Mouse (Mus musculus) bone marrow macrophage, adult 2 months (primary cell): ENCODE measurements around the gene Ddx49. TPM values are rescaled to one million over a fixed set of nuclear protein-coding genes. Genes with fewer than 3 reads are reported as not detected.
A peak's percentile ranks its signal among the peaks of the same experiment; 100 is the strongest.

Source experiments
- H3K27ac ChIP-seq: 2 replicates; pipeline ENCODE4 v1.5.1; 2012; ENCODE audit warnings: low read depth, low read length; ENCODE audit not compliant: insufficient read depth
- H3K4me1 ChIP-seq: 2 replicates; pipeline ENCODE4 v1.6.1; 2012; ENCODE audit warnings: low read length; ENCODE audit not compliant: control insufficient read depth, insufficient read depth
- H3K4me3 ChIP-seq: 2 replicates; pipeline ENCODE4 v1.5.1; 2012; ENCODE audit warnings: mild to moderate bottlenecking, low read length, moderate library complexity; ENCODE audit not compliant: insufficient read depth
- CTCF ChIP-seq: IDR thresholded peaks from 2 replicates; pipeline ENCODE4 v1.5.1; 2012; ENCODE audit warnings: low read depth, mild to moderate bottlenecking, low read length, moderate library complexity
- POLR2A ChIP-seq: IDR thresholded peaks from 2 replicates; pipeline ENCODE4 v1.6.1; 2012; ENCODE audit warnings: mild to moderate bottlenecking, low read depth, low read length, borderline replicate concordance
- polyA plus RNA-seq: library from polyadenylated mRNA; stranded (reverse); fragments of >200 nt; gene quantifications from 2 replicates; pipeline ENCODE4 v1.2.4, GENCODE M21; 2012; ENCODE audit not compliant: missing spikeins, insufficient read depth, insufficient read length

Gene Ddx49
- polyA plus RNA-seq, 1 experiment = 24.3 TPM

DNA sequence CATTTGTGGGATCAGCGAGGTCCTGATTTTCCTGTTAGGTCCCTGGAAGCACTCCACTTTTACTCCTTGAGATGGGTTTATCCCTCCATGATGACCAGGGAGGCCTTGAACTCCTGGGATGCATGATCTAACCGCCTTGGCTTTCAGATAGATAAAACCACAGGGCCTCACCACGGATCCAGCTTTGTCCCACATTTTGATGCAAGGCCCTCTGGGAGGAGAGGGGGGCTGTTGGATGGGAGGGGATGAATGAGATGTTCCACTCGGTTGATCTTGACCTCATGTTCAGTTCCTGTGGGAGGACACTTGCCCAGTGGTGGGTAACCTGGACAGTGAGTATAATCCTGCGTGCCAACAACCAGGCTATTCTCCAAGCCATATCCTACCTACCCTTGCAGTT is 17.9 kb downstream of the Ddx49 start:
- H3K4me1 ChIP-seq = peaks cover 8% of the 10 kb centered on the region
- no peak overlapping the region for H3K4me3 ChIP-seq
- H3K27ac ChIP-seq = no peak overlapping the region
- no peak for TF ChIP-seq CTCF
- no peak for TF ChIP-seq POLR2A

DNA sequence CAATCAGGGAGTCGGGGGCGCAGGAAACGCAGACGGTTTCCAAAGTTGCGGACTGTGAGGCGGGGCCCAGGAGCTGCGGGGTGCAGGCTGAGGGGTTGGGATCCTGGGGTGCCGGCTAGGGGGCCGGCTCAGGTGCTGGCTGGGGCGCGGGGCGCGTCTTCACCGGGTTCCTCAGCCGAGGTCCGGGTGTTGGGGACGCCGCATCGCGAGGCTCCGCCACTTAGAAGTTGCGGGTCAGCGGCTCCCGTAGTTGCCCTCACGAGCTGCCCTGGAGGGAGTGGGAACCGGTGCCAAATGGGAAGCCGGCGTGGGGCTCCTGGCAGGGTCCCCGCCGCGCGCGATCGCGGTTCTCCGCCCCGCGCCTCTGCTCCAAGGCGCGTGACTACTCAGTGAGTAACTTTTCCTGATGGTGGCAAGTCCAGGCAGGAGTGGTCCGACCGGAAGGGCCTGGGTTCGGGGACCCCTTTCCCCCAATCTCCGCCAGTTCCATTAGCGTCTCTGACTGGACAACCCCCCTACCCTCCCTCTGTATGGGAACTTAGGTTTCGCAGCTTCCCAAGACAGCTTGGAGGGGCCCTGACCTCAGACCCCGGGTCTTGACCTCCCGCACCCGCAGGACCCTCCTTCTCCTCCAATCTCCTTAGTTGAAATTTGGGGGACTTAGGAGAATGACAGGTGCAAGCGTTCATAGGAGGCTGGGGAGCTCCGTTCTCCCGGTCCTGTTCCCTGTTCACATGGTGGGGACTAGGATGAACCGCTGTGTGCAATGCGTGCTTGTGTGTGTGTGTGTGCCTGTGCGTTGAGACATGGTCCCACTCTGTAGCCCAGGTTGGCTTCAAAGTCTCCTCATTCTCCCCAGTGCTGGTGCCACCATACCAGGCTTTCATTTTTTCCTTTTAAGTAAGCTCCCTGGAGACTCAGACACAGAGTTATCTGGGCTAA is 18.9 kb downstream of the Ddx49 start:
- Histone ChIP-seq H3K4me3 (peak overlapping the region; percentile 83), H3K4me1 (peaks cover 12% of the 10 kb centered on the region), H3K27ac (peak overlapping the region; percentile 8; the same call in 1 of the 2 replicates)
- TF ChIP-seq POLR2A = no peak
- no peak for TF ChIP-seq CTCF

DNA sequence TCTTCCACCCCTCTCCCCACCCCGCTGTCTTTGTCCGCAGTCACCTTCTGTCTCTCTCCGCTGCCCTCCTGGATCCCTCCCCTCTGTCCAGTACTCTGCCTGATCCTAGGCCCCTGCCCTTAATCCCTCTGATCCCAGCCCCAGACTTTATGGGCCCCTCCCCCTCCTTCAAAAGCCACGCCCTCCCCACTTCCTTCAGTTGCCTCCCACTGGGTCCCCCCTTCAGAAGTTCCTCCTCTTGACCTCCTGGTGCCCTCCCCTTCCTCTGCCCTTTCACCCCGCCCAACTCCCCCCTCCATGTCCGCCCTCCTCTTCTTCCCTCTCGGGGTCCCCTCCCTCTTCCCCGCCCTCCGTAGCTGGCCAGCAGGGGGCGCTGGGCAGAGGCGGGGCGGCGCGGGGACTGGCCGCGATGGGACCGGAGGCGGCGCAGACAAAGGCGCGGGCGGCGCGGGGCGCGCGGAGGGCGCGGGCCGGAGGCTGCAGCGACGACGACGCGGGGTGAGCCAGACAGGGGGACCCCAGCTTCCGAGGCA is 19.6 kb downstream of the Ddx49 start, which contains the start of gene Homer3:
Gene Homer3, plus strand, starts transcription at position 225 of the 533 bp plus-strand sequence.
- H3K4me1 ChIP-seq = peaks cover 12% of the 10 kb centered on the region
- peak within 1 kb of the TSS; percentile 8; the same call in 1 of the 2 replicates for H3K27ac ChIP-seq
- H3K4me3 ChIP-seq = peak within 1 kb of the TSS; percentile 83
- TF ChIP-seq POLR2A (no peak), CTCF (peak; percentile 22; the same call in 1 of the 2 replicates)

DNA sequence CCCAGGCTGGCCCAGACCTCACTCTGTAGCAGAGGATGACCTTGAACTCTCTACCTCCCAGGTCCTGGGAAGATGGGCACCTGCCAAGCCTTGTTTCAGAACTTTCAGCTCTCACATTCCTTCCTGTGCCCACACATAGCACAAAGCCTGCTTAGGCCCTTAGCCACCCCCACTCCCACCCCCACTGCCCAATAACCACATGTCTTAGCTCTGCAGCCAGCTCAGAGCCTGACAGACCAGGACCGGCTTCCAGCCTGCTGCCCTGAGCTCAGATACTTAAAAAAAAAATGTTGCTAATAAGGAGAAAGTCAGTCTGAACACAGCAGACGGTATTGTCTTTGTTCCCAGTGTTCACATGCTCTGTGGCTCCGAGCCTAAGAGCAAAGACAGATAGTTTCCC is 21.3 kb downstream of the Ddx49 start:
- TF ChIP-seq POLR2A (no peak), CTCF (no peak)

DNA sequence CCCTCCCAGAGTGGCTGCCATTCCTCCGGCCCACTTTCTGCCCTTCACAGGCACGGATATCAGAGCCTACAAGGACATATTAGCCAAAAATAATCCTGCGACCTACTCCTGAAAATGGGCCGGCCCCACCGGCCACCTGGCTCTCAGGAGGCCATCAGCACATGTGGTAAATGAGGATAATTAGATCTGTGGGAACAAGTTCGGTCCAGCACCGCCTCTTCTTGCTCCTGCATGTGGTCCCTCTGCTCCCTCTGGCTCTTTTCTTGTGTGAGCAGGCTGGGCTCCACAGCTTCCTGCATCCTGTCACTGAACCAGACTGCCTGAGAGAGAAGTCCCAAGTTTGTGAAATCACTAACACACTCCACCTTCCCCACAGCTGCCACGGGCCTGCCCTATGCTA is 23.0 kb downstream of the Ddx49 start:
- no peak for TF ChIP-seq POLR2A
- no peak for TF ChIP-seq CTCF
- Histone ChIP-seq H3K27ac (no peak overlapping the region), H3K4me3 (no peak overlapping the region), H3K4me1 (peaks cover 10% of the 10 kb centered on the region)

More for the DNA sequence above, 21.3 kb downstream of the Ddx49 start:
- Histone ChIP-seq H3K4me1 (peaks cover 12% of the 10 kb centered on the region), H3K4me3 (no peak overlapping the region), H3K27ac (no peak overlapping the region)

DNA sequence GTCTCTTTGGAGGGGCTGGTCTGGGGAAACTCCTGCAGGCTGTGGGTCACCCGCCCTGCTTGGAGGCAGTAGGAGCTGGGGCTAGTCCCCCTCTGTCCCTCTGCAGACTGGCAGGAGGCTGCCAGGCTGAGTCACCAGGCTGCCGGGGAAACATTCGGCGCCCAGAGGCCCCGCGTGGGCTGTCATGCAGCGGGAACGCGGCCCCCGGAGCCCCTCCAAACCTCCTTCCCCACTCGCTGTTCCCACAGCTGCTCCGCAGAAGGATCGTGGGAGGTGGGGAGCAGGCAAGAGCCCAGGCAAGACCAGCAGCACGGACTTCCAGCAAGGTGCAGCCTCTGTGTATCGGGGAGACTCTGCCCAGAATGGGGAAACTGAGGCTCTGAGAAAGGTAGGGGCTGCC is 24.1 kb downstream of the Ddx49 start:
- Histone ChIP-seq H3K4me3 (no peak overlapping the region), H3K27ac (no peak overlapping the region), H3K4me1 (peaks cover 13% of the 10 kb centered on the region)
- TF ChIP-seq POLR2A (no peak), CTCF (no peak)

DNA sequence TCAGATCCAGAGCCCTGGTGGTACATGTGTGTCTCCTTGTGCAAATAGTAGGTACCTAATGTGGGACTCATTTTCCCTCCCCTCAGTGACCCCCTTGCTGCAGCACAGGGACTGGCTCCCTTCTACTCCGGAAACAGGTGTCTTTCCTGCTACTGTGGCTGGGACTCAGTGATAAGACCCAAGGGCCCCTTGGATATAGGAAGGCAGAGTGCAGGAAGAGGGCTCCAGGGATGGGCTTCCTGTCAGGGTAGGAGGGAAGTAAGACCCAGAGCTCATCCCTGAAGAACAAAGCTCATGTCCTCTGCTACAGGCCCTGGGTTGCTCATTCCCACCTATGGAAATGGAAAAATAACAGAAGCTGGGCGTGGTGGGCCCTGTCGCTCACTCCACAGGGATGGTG is 25.8 kb downstream of the Ddx49 start:
- Histone ChIP-seq H3K4me3 (no peak overlapping the region), H3K27ac (no peak overlapping the region), H3K4me1 (peaks cover 24% of the 10 kb centered on the region)
- TF ChIP-seq CTCF = no peak
- no peak for TF ChIP-seq POLR2A

DNA sequence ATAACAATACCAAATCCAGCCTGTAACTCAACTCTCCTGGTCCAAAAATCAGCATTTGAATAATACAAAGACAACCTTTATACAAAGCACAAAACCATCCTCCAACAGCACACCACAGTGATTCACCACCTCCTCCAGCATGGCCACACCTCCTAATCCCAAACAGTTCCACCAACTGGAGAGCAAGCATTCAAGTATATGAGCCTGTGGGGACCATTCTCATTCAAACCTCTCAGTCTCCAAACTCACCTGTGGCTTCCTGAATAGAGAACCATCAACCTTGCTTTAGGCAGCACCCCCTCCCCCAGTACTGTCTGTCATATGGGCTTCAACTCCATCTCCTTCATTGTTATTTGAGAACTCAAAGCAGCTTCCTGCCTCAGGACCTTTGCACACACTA is 27.9 kb downstream of the Ddx49 start:
- Histone ChIP-seq H3K4me3 (no peak overlapping the region), H3K27ac (no peak overlapping the region), H3K4me1 (peaks cover 32% of the 10 kb centered on the region)
- TF ChIP-seq POLR2A (no peak), CTCF (no peak)

DNA sequence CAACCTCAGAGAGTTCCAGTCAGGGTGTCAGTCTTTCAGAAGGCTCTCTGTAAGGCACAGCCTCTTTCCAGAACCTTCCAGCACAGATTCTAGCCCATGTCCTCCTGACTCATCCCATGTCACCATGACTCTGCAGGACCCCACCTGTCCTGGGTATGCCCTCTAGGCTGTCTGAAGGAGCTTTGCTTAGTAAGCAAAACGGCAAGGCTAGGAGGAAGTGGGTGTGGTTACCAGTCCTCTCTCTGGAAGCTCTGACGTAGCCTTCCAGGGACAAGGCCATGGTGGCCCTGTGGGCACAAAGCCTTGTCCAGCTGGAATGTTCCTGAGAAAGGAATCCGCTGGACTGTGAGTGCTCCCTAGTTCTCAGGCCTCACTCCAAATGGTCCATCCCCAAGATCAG is 29.3 kb downstream of the Ddx49 start:
- H3K4me1 ChIP-seq = peaks cover 41% of the 10 kb centered on the region
- TF ChIP-seq CTCF (no peak), POLR2A (no peak)
- no peak overlapping the region for H3K4me3 ChIP-seq
- H3K27ac ChIP-seq = peak overlapping the region; percentile 12

DNA sequence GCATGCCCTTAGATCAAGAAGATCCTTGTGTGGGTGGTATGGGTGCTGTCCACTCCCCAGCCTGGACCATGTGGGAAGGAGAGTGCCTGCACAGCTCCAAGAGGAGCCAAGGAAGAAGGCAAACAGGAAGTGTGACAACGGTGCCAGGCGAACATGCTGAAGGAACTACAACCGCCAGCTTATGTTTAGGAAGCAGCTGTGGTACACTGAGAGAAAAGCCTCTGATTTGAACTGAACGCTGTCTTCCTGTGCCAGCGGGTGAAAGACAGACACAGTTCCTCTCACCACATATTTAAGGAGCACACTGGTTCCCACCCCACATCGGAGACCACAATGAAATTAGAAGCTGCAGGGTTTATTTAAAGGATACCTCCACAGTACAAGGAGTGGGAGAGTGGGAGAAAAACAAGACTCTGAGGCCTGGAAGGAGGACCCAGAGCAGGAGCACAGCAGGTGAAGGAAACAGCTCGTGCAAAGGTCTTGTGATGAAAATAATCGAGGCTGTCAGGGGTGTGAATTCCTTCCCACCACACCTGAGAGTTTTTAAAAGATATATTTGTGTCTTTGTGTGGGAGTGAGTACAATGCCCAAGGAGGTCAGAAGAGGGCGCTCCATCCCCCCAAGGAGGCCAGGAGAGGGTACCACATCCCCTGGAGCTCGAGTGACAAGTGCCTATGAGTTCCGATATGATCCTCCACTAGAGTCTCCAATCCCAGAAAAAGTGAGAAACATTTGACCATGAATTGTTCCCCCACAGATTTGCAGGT is 33.3 kb downstream of the Ddx49 start:
- TF ChIP-seq POLR2A (no peak), CTCF (peak; percentile 75)
- no peak overlapping the region for H3K4me3 ChIP-seq
- peak overlapping the region; percentile 73 for H3K27ac ChIP-seq
- peaks cover 53% of the 10 kb centered on the region for H3K4me1 ChIP-seq
